Mouse (Mus musculus): ENCODE data around the gene Sec24b.

- TF ChIP-seq CTCF (IDR thresholded peaks at IDR 0.05; ENCODE audit: low read depth): no peak
- TF ChIP-seq EP300 (optimal IDR thresholded peaks at IDR 0.05): no peak
These were observed 25.2 kb upstream of the Sec24b start for GRCm38 (mm10) chr3:130086372-130087080.

All from stomach, postnatal 0 days (tissue).